Mouse (Mus musculus) 3T3-L1 (cell line): Measurements from ENCODE around the gene P2ry14.

ENCODE experiments used
- DNase-seq: peaks from one replicate; pipeline ENCODE4 v3.0.0-alpha.2; 2015; ENCODE audit warnings: low read depth, low spot score

The P2ry14 gene

DNA sequence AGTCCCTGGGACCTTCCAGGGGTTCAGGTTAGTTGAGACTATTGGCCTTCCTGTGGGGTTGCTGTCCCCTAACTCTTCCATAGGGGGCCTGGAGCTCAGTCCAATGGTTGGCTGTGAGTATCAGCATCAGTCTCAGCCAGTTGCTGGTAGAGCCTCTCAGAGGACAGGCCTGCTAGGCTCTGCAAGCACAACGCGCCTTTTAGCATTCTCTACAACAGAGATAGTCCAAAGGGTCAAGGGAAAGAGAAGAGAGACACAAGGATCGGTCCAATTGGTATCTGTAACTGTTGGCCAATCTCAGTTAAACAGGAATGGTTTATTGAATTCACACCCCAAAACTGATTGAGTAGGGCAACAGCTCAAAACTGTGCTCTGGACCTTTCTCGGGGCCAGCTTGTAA, 46.0 kb downstream of the P2ry14 start:
- no peak for DNase-seq

DNA sequence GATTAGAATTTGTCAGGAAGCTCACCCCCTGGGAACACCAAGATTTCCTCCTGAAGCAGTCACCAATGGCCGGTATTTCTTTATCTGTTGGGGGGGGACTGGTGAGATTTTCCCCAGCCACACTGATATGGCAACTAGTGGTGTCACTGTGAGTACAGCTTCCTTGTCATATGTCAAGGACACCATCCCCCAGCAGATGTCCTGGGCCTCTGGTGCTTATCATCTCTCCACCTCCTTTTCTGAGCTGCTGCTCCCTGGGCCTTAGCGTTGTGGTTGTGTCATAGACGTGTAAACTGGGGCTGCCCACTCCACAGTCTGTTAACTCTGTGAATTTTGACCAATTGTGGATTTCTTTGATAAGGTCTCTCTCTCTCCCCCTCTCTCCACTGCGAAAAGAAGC, 49.0 kb downstream of the P2ry14 start:
- no peak for DNase-seq

DNA sequence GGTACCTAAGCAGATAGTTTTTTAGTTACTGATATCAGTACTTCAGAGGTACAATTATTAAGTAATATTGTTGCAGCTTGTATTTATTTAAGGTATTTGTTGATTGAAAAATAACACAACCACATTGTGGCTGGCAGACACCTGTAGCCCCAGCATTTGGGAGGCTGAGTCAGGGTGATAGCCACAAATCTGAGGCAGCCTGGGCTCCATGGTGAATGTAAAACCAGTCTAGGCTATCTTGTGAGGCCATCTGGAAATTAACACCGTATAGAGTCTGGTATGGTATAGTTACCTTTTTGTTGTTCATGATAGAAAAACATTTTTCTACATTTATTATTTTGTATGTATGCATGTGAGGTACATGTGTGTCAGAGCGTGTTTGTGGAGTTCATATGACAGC, 51.3 kb downstream of the P2ry14 start:
- no peak for DNase-seq

DNA sequence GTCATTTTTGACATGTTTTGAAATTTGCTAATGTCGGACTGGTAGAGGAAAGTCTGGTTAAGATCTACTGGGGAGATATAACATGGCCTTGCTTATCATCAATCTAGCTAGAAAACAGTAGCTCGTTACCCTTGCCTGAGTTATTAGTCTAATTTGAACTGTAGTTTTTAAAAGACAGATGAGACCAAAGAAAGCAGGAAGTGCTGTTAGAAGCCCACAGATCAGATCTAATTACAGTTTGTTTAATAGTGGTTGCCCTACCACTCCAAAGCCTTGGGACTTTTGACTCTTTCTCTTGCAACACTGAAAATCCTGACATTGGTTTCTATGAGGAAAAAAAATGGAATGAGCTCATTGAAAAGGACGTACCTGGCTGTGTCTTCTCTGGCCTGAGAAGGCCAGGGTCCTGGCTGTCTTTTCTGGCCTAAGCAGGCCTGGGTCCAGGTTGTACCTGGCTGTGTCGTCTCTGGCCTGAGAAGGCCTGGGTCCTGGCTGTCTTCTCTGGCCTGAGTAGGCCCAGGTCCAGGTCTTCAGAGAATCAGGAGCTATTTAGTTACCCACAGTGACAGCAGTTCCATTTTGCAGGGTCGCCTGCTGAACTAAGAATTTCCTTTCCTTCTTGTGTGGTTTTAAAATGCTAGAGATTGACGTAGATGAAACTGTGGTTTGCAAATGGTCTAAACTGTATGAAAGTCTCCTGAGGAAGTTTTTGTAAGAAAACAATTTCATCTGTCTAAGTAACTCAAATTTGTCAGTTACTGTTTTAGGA, 52.0 kb downstream of the P2ry14 start, which contains the start of gene Gpr171:
TSS of gene Gpr171 (minus strand) at position 604 of the 769 bp plus-strand sequence.
- no peak for DNase-seq

DNA sequence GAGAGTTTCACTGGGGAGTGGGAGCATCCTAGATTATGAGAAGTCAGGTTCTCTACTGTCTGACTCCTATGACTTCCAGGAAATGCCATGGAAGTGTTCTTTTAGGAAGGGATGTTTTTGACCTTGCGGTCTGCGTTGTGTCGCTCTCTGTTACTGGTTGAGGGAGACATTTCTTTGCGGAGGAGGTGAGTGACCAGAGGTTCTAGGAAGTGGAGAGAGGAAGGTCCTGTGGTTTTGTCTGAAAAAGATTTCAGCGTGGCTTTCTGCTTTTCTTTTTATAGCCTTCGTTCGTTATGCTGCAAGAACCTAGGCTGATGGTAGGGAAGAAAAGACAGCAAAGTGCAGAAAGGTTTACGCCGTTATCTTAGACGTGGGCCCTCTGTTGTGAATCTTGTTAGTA, 54.9 kb downstream of the P2ry14 start:
- no peak for DNase-seq

DNA sequence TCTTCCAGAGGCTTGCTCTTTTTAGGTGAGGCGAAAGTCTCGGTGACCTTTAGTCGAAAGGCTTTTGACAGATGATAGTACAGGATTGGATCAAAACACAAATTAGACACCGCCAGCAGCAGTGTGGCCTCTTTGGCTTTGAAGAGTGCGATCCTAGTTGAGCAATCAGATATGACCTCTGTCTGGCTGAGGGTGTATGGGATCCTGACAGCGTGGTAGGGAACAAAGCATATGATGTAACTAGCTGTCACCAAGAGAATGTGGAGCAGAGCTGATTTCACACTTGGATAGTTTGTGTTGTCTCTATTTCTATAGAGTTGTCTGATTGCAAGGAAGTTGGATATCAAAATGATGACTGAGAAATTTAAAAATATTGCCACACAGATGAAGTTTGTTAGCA, 56.0 kb downstream of the P2ry14 start:
- DNase-seq: no peak

DNA sequence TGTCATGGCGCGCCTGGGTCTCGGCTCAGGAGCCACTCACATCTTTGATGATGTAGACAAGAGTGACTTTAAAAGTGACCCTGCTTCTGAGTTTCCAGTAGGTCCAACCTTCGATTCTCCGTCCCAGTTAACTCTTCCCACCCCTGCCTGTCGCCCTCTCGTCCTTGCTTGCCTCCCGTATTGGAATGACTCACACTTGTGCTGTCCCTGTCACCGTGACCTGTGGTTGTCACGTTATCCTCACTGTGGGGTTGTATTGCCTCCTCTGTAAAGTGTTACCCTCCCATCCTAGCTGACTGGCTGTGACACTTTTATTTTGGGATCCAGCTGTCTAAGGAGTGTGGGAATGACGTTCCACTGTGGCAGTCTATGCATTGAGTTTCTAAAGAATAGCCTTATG, 60.7 kb downstream of the P2ry14 start:
- DNase-seq: no peak

DNA sequence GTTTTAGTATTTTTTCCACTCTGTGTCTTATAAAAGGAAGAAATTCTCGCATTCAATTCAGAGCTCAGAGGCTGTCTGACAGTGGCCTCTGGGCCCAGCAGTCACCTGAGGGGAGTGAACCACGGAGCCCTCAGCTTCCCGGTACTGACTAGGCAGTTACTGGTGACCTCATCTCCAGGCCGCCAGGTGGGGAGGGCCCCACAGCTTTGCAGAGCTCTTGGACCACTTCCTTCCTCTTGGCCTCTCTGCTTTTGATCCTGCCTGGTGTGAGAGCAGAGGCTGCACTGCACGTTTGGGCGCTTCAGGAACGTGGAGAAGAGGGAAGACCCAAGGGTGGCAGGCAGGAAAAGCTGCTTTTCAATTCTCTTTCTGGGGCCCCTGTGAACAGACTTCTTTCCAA, 72.5 kb downstream of the P2ry14 start:
- no peak for DNase-seq

DNA sequence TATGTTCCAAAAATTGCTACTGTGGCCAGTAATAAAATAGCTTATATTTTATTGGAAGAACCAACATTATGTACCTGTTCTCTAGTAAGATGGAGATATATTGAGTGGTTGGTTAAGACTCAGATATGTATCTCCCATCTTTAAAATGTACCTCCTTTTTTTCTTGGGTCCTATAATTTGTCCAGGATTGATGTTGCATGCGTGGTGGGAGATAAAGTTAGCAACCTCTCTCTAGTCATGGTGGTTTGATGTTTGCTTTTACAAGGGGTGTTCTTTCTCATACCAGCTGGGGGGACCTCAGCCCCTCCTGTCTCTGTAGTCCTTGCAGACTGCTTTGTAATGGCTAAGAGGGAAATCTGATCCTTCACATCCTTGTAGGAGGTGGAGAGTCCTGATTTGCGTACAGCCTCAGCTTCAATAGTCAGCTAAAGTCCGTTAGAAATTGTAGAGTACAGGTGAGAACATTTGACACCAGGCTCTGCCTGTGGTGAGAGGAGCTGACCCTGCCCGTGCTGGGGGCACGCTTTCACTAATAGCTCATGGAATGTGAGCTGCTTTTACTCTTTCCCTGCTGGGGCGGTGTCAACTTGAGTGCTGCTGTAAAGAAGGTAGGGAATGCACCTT, 73.0 kb downstream of the P2ry14 start:
- no peak for DNase-seq

DNA sequence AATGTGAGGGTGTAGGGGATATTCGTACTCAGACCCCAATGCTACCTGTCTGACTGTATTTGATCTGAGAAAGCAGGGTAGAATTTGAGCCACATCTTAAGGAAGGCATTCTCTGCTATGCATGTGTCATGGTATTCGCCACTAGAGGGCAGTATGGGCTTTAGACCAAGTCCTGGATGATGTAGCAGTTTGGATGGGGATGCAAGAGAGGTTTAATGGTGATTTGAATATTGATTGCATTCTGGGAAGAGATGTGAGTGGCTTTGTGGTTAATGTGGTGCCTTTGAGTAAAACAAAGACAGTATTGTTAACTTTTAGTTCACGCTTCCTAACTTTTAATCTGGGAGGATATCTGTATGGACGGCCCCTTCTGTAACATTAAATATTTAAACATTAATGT, 74.1 kb downstream of the P2ry14 start:
- DNase-seq: peak; percentile 94

DNA sequence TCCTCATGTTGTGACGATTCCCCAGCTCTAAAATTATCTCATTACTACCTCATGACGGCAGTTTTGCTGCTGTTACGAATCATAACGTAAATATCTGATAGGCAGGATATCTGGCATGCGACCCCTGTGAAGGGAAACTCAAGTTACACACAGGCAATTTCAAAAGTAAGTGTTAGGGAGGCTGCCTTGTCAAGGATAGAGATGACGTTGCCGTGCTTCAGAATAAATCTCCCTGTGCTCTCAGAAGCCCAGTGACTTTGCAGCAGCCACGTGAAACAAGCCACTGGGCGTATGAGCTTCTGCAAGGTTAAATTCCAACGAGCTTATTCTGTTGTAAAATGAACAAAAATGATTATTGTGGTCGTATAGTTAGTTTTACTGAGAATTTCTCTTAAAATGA, 74.8 kb downstream of the P2ry14 start:
- DNase-seq: no peak

DNA sequence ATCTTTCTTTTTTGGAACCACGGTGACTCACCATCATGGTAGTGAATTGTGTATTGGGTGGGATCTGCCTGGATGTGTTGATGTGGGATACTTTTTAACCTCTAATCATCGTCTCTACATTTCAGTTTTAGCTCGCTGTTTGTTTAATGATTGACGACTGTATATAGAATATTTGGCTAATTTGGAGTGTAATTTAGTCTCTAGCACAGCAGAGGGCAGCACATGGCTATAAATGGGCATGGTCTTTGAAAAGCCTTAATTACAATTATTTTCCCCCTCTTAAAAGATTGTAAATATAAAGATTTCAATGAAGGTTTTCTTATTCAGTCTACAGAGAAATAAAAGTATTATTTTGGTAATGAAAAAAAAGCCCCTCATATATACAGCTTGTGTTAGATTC, 76.1 kb downstream of the P2ry14 start:
- peak; percentile 48 for DNase-seq

DNA sequence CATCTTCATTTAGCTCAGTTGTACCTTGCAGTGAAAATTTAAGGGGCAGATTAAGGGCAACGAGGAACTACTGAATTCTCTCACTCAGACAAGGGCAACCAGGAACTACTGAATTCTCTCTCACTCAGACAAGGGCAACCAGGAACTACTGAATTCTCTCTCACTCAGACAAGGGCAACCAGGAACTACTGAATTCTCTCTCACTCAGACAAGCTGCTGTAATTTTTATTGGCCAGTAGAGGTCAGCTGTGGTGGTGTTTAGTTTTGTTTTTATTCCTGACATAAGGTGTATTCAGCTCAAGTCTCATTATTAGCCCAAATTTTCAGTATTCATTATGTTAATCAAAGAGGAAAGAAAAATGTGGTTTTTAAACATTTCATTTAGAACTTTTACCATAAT, 84.3 kb downstream of the P2ry14 start:
- DNase-seq: peak; percentile 18

DNA sequence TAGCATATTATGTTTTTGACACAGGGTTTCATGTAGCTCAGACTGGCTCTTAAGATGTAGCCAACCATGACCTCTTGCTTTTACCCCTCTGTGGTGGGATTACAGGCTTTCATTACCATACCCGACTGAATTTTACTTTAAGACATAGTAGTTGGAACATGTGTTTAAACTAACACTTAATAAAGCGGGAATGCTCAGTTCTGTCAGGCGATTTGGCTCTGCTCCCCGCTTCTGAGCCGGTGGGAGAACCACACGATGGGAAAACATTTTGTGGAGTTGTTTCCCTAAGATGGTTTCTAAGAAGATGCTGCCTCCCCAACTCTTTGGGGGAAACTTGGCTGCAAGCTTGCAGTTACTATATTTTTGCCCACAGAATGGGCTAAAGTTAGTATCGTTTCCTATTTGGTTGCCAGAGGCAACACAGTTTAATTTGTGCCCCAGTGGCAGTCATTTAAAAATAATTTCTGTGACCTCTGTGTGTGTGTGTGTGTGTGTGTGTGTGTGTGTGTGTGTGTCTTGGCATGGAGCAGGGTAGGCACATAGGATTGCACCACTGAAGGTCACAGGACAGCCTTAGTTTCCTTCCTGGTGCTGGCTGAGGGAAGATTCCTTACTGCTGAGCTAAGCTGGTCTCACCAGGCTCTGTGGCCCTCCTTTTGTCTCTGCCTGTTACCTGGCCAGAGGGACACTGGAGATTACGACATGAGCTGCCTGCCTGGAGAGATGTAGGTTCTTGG, 86.7 kb downstream of the P2ry14 start:
- no peak for DNase-seq

DNA sequence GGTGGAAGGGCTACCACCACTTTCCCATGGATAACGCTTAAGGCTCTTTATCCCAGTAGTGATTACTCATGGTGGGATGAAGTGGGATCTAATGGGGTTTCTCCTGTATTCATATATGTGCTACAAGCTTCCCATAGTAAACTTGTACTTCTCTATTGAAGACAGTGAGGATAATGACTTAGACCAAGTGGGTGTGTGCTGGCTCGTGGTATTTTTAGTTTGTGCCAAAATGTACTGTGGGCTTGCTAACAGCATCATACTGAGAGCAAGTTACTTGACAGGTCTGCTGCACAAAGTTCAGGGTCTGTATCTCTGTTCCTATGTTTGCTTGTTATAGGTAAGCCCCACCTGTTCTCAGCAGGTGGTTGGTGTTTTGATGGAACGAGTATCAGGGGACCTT, 87.5 kb downstream of the P2ry14 start:
- DNase-seq: no peak
